Mouse (Mus musculus): ENCODE measurements around the gene Apol9b.
"Not testable (repeated sequence)": the region's sequence is repeated elsewhere in the genome, so short reads cannot be mapped to it uniquely, and the experiment has no call there.

DNA sequence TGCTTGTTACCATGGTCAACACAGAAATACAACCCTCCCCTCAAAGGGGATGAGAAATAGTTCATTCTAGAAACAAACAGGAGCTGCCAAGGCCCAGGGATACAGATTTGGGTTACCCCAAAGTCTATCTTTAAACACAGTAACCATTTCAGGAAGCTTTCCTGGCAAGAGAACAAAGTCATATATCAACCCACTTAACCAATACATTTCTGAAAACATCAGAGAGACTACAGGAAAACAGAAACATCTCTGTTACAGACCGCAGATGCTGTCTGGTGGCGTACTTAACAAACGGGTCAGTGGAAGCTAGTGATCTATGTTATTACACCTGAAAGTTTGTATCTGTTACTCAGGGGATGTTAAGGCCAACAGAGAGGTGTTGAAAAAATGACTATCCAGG lies 23.5 kb upstream of the Apol9b start:
- TF ChIP-seq MAFK (IDR thresholded peaks at IDR 0.05; ENCODE audit: insufficient read depth, low read depth, low read length); ZC3H11A (IDR thresholded peaks at IDR 0.05; ENCODE audit: borderline replicate concordance, low read depth, low read length); HCFC1 (IDR thresholded peaks at IDR 0.05; ENCODE audit: borderline replicate concordance, insufficient read depth, low read length); ZNF384 (IDR thresholded peaks at IDR 0.05; ENCODE audit: low read depth, low read length): not testable (repeated sequence)
